Mouse (Mus musculus): ENCODE results near the gene Olfr937. TPM values are rescaled to one million over a fixed set of nuclear protein-coding genes. Genes with fewer than 3 reads are reported as not detected.

Olfr937 gene
- not detected in 2 replicates for polyA plus RNA-seq (2014; fragmentation: Nextera tagmentation; extraction: Ambion mirVana)

DNA sequence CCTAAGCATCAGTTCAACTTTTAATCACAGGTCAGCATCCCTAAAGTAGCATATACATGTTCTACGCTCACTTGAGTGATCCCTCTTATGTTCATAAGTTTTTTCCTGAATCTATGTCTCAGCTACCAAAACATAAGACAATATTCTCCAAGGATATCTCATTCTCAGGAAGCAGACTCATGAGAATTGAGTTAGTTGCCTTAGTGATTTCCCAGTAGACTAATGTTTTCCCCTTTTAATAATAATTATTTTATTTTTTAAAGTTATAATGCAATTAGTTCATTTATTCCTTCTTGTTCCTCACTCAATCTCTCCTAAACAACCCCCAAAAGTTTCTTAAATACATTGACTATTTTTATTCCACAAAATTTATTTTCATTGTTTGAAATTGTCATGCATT is at the start of gene Olfr937:
Gene Olfr937 (minus strand): TSS at position 101 of the 400 bp plus-strand sequence.
- H3K9me3 ChIP-seq (ENCODE audit: control insufficient read depth, low read length) = no peaks in the 10 kb centered on the region
- H3K36me3 ChIP-seq (ENCODE audit: control insufficient read depth, insufficient read depth, low read length) = no peaks in the 10 kb centered on the region
- no peaks in the 10 kb centered on the region for H3K4me1 ChIP-seq (ENCODE audit: control insufficient read depth, insufficient read depth, low read length)
- H3K27ac ChIP-seq (replicated peaks; ENCODE audit: low read depth, low read length) = no peak within 1 kb of the TSS
- H3K9ac ChIP-seq (replicated peaks; ENCODE audit: low read length) = no peak within 1 kb of the TSS
- no peak within 1 kb of the TSS for H3K4me2 ChIP-seq (ENCODE audit: low read length)
- DNase-seq = no peak
- no peak for ATAC-seq (ENCODE audit: low FRiP score, low TSS enrichment)
- H3K4me3 ChIP-seq (replicated peaks; ENCODE audit: low read depth, low read length) = no peak within 1 kb of the TSS
- WGBS = 83% methylated on average over 1 of the region's 1 CpGs
- no peaks in the 10 kb centered on the region for H3K27me3 ChIP-seq (ENCODE audit: control insufficient read depth, insufficient read depth, low read length)

DNA sequence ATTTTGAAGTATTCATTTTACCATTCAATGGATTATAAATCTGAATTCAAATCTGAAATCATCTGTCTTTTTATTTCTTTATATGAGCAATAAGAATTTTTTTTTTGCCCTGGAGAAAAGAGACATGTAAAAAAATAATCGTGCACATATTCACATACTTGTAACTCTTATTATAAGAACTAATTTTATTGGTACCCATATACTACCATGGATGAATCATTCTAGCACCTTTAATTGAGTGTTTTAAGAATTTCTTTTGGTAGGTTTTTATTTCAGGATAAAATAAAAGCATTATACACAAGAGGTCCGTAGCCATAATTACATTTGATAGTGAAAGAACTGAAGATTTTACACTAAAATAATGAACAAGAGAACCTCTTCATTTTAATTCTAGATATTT is 14.0 kb upstream of the Olfr937 start, which contains the start of gene Olfr938:
Gene Olfr938 (minus strand): TSS at position 101 of the 400 bp plus-strand sequence.
- 94% methylated on average over 2 of the region's 2 CpGs for WGBS
- Histone ChIP-seq H3K9ac (replicated peaks; ENCODE audit: low read length) (no peak within 1 kb of the TSS), H3K27me3 (ENCODE audit: control insufficient read depth, insufficient read depth, low read length) (no peaks in the 10 kb centered on the region), H3K4me2 (ENCODE audit: low read length) (no peak within 1 kb of the TSS), H3K4me1 (ENCODE audit: control insufficient read depth, insufficient read depth, low read length) (no peaks in the 10 kb centered on the region), H3K4me3 (replicated peaks; ENCODE audit: low read depth, low read length) (no peak within 1 kb of the TSS), H3K36me3 (ENCODE audit: control insufficient read depth, insufficient read depth, low read length) (no peaks in the 10 kb centered on the region), H3K27ac (replicated peaks; ENCODE audit: low read depth, low read length) (no peak within 1 kb of the TSS), H3K9me3 (ENCODE audit: control insufficient read depth, low read length) (no peaks in the 10 kb centered on the region)
- ATAC-seq (ENCODE audit: low FRiP score, low TSS enrichment) (no peak), DNase-seq (no peak)

DNA sequence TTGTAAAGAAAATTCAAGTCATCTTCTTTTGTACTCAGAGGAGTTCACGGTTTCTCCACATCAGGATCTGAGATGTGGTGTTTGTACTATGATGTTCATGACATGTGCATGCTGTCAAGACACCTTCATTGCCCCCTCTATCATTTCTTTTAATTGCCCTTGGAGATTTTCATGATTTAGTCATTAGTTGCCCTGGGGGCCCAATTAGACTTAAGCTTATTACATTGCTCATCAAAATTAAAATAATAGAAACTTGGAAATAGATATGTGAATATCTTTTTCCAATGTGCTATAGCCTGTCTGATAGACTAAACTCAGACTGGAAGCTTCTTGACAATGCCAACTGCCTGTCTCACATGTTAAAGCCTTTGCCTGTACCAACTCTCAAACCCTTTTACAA is 41.5 kb downstream of the Olfr937 start, which contains the start of gene Olfr146:
Gene Olfr146 (minus strand): TSS at position 101 of the 400 bp plus-strand sequence.
- Histone ChIP-seq H3K27ac (replicated peaks; ENCODE audit: low read depth, low read length) (no peak within 1 kb of the TSS), H3K9me3 (ENCODE audit: control insufficient read depth, low read length) (no peaks in the 10 kb centered on the region), H3K36me3 (ENCODE audit: control insufficient read depth, insufficient read depth, low read length) (no peaks in the 10 kb centered on the region), H3K4me2 (ENCODE audit: low read length) (no peak within 1 kb of the TSS), H3K9ac (replicated peaks; ENCODE audit: low read length) (no peak within 1 kb of the TSS), H3K4me3 (replicated peaks; ENCODE audit: low read depth, low read length) (no peak within 1 kb of the TSS), H3K27me3 (ENCODE audit: control insufficient read depth, insufficient read depth, low read length) (no peaks in the 10 kb centered on the region), H3K4me1 (ENCODE audit: control insufficient read depth, insufficient read depth, low read length) (no peaks in the 10 kb centered on the region)
- DNase-seq (no peak), ATAC-seq (ENCODE audit: low FRiP score, low TSS enrichment) (no peak)
- 76% methylated on average over 1 of the region's 1 CpGs for WGBS

Small RNA genes within 50 kb of the gene (microRNA-seq; reads per million reads assigned to microRNA genes)
- gene Gm25032 (not detected), gene Gm25529 (not detected)

Other genes starting within 250 kb of the Olfr937 start
- not detected in 2 replicates for gene Olfr923, start 238.4 kb downstream of the Olfr937 start, polyA plus RNA-seq (2014; fragmentation: Nextera tagmentation; extraction: Ambion mirVana)
- gene Olfr924, start 220.5 kb downstream of the Olfr937 start, polyA plus RNA-seq (2014; fragmentation: Nextera tagmentation; extraction: Ambion mirVana) = not detected in 2 replicates
- gene Olfr26, start 209.9 kb downstream of the Olfr937 start, polyA plus RNA-seq (2014; fragmentation: Nextera tagmentation; extraction: Ambion mirVana) = not detected in 2 replicates
- gene Olfr926, start 187.8 kb downstream of the Olfr937 start, polyA plus RNA-seq (2014; fragmentation: Nextera tagmentation; extraction: Ambion mirVana) = not detected in 2 replicates
- not detected in 2 replicates for gene Olfr930, start 135.1 kb downstream of the Olfr937 start, polyA plus RNA-seq (2014; fragmentation: Nextera tagmentation; extraction: Ambion mirVana)
- gene Olfr933, start 92.6 kb downstream of the Olfr937 start, polyA plus RNA-seq (2014; fragmentation: Nextera tagmentation; extraction: Ambion mirVana) = not detected in 2 replicates
- not detected in 2 replicates for gene Olfr934, start 76.6 kb downstream of the Olfr937 start, polyA plus RNA-seq (2014; fragmentation: Nextera tagmentation; extraction: Ambion mirVana)
- not detected in 2 replicates for gene Olfr935, start 65.3 kb downstream of the Olfr937 start, polyA plus RNA-seq (2014; fragmentation: Nextera tagmentation; extraction: Ambion mirVana)
- not detected in 2 replicates for gene Olfr146, start 41.6 kb downstream of the Olfr937 start, polyA plus RNA-seq (2014; fragmentation: Nextera tagmentation; extraction: Ambion mirVana)
- gene Olfr938, start 13.9 kb upstream of the Olfr937 start, polyA plus RNA-seq (2014; fragmentation: Nextera tagmentation; extraction: Ambion mirVana) = not detected in 2 replicates
- gene Olfr27, start 63.2 kb upstream of the Olfr937 start, polyA plus RNA-seq (2014; fragmentation: Nextera tagmentation; extraction: Ambion mirVana) = not detected in 2 replicates
- not detected in 2 replicates for gene Olfr943, start 101.4 kb upstream of the Olfr937 start, polyA plus RNA-seq (2014; fragmentation: Nextera tagmentation; extraction: Ambion mirVana)
- not detected in 2 replicates for gene Olfr944, start 137.0 kb upstream of the Olfr937 start, polyA plus RNA-seq (2014; fragmentation: Nextera tagmentation; extraction: Ambion mirVana)
- gene Olfr1537, start 185.0 kb upstream of the Olfr937 start, polyA plus RNA-seq (2014; fragmentation: Nextera tagmentation; extraction: Ambion mirVana) = not detected in 2 replicates
- not detected in 2 replicates for gene Olfr945, start 211.9 kb upstream of the Olfr937 start, polyA plus RNA-seq (2014; fragmentation: Nextera tagmentation; extraction: Ambion mirVana)